Comparison of ENCODE assay signal across 26 mouse cellular contexts in the genomic region with DNA sequence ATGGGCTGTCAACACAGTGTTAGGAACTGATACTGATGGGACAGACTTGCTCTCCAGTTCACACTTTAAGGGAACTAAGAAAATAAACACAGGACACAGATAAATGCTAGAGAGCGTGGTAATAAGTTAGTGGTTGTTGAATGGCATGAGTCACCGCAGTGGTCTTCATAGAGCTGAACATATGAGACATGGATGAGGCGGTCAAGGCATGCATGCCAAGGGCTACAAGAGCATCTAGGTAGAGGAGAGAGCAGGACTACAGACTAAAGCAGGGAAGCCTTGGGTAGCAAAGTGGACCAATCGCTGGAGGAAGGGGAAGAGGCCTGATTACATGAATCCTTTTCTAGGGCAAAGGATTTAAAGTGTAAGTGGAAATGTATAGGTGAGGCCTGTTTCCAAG. TPM values are rescaled to one million over a fixed set of nuclear protein-coding genes. Genes with fewer than 3 reads are reported as not detected.
A peak's percentile ranks its signal among the peaks of the same experiment; 100 is the strongest.
DNase-seq lines count a peak whose midpoint lies in the region; ATAC-seq lines count a peak whose summit lies in the region.
"Had no signal": no experiment of that assay in that cellular context is flagged by ENCODE, and none has a peak within 500 bp of the region (broad histone marks: within the 10 kb centered on the region; RNA-seq: fewer than 3 reads in every experiment).

No protein-coding gene starts in this region.

- peaks cover 12% of the 10 kb centered on the region for H3K4me1 ChIP-seq in heart, embryonic 12.5 days (replicated peaks)
- peaks cover 13% of the 10 kb centered on the region for H3K4me1 ChIP-seq in midbrain, embryonic 14.5 days (ENCODE audit: control insufficient read depth, insufficient read depth, low read length)

- H3K9me3 ChIP-seq in heart, embryonic 12.5 days (replicated peaks), result no peaks in the 10 kb centered on the region
- no peaks in the 10 kb centered on the region for H3K9me3 ChIP-seq in midbrain, embryonic 14.5 days (ENCODE audit: control insufficient read depth, low read length)
- H3K9me3 ChIP-seq: G1E had no signal

- DNase-seq in heart, adult 11 months, result peak; percentile 61
- DNase-seq in 3T3-L1 (ENCODE audit: low read depth, low spot score) (peak; percentile 56), 416B (ENCODE audit: low read depth) (peak; percentile 48), NIH3T3 (ENCODE audit: low read depth) (peak; percentile 44), MN1 (ENCODE audit: low spot score) (no peak)
- DNase-seq in midbrain, embryonic 14.5 days, result no peak
- no peak for DNase-seq in left cerebral cortex, adult 18-20 months (ENCODE audit: low spot score in 2 of 2)
- DNase-seq: adrenal gland, adult 2 months; adrenal gland, adult 8-10 months; adrenal gland, postnatal 10 days; adrenal gland, postnatal 14 days; adrenal gland, postnatal 25 days; adrenal gland, postnatal 36 days; B cell, adult 2 months; cerebellum, adult 11 months; cerebellum, adult 11-12 months; cerebellum, adult 18-20 months; cerebellum, adult 2 months; cerebellum, adult 8-10 months; cerebellum, adult 9-10 months had no signal

- no peaks in the 10 kb centered on the region for H3K27me3 ChIP-seq in heart, embryonic 12.5 days (replicated peaks)
- no peaks in the 10 kb centered on the region for H3K27me3 ChIP-seq in midbrain, embryonic 14.5 days (ENCODE audit: control insufficient read depth, insufficient read depth, low read length)
- H3K27me3 ChIP-seq: CH12.LX, Patski had no signal

- no peaks in the 10 kb centered on the region for H3K36me3 ChIP-seq in heart, embryonic 12.5 days
- H3K36me3 ChIP-seq in midbrain, embryonic 14.5 days (ENCODE audit: control insufficient read depth, insufficient read depth, low read length), result no peaks in the 10 kb centered on the region

- 91% methylated on average over 4 of the region's 4 CpGs for WGBS in heart, embryonic 12.5 days
- WGBS in midbrain, embryonic 14.5 days, result 98% methylated on average over 4 of the region's 4 CpGs

- H3K4me2 ChIP-seq in heart, embryonic 12.5 days, result no peak overlapping the region
- no peak overlapping the region for H3K4me2 ChIP-seq in midbrain, embryonic 14.5 days (ENCODE audit: low read length)

- H3K9ac ChIP-seq in heart, embryonic 12.5 days, result no peak overlapping the region
- H3K9ac ChIP-seq in midbrain, embryonic 14.5 days (replicated peaks; ENCODE audit: low read length), result no peak overlapping the region

- H3K27ac ChIP-seq in heart, embryonic 12.5 days (ENCODE audit: poor library complexity, severe bottlenecking), result no peak overlapping the region
- no peak overlapping the region for H3K27ac ChIP-seq in midbrain, embryonic 14.5 days (replicated peaks; ENCODE audit: low read depth, low read length)

- ATAC-seq in heart, embryonic 12.5 days (ENCODE audit: insufficient number of reproducible peaks, low FRiP score), result no peak
- no peak for ATAC-seq in midbrain, embryonic 14.5 days (ENCODE audit: low FRiP score, low TSS enrichment)
- ATAC-seq: activated CD4-positive, CD25-positive, alpha-beta regulatory T cell, adult 4 months; CD4-positive, CD25-positive, alpha-beta regulatory T cell, adult 4 months; Patski had no signal

- no peak overlapping the region for H3K4me3 ChIP-seq in heart, embryonic 12.5 days
- no peak overlapping the region for H3K4me3 ChIP-seq in midbrain, embryonic 14.5 days (replicated peaks; ENCODE audit: low read depth, low read length)

RNA-seq across cellular contexts. Expression of a gene that starts 2.9 kb away (rescaled TPM):
- 53.0 and 56.3 TPM in 2 replicates for polyA plus RNA-seq in heart, embryonic 12.5 days (2016; fragmentation: Nextera tagmentation; extraction: Ambion mirVana)
- 39.5 and 41.3 TPM in 2 replicates for polyA plus RNA-seq in midbrain, embryonic 14.5 days (2014; fragmentation: Nextera tagmentation; extraction: Ambion mirVana)
- total RNA-seq in left cerebral cortex, adult 18-20 months (2021), result 10 to 100 TPM; 74.9 to 82.4 TPM

RNA-seq across cellular contexts. Expression of a gene that starts 3.1 kb away (rescaled TPM):
- polyA plus RNA-seq in heart, embryonic 12.5 days (2016; fragmentation: Nextera tagmentation; extraction: Ambion mirVana), result 142 and 146 TPM in 2 replicates
- 219 and 279 TPM in 2 replicates for polyA plus RNA-seq in midbrain, embryonic 14.5 days (2014; fragmentation: Nextera tagmentation; extraction: Ambion mirVana)
- total RNA-seq in left cerebral cortex, adult 18-20 months (2021), result 100 to 1,000 TPM; 116 to 121 TPM

RNA-seq across cellular contexts. Expression of a gene that starts 41.1 kb away (rescaled TPM):
- 1.3 and 4.5 TPM in 2 replicates for polyA plus RNA-seq in heart, embryonic 12.5 days (2016; fragmentation: Nextera tagmentation; extraction: Ambion mirVana)
- 9.3 and 11.5 TPM in 2 replicates for polyA plus RNA-seq in midbrain, embryonic 14.5 days (2014; fragmentation: Nextera tagmentation; extraction: Ambion mirVana)
- total RNA-seq in left cerebral cortex, adult 18-20 months (2021), result 1 to 10 TPM; 3.2 to 3.5 TPM
- polyA plus RNA-seq: activated CD4-positive, CD25-positive, alpha-beta regulatory T cell, adult 4 months; CD4-positive, CD25-positive, alpha-beta regulatory T cell, adult 4 months; G1E had no signal

RNA-seq across cellular contexts. Expression of a gene that starts 59.0 kb away (rescaled TPM):
- polyA plus RNA-seq in heart, embryonic 12.5 days (2016; fragmentation: Nextera tagmentation; extraction: Ambion mirVana), result 226 and 246 TPM in 2 replicates
- polyA plus RNA-seq in midbrain, embryonic 14.5 days (2014; fragmentation: Nextera tagmentation; extraction: Ambion mirVana), result 1.7 and 2.2 TPM in 2 replicates
- 1 to 10 TPM; 2.1 to 3.7 TPM for total RNA-seq in left cerebral cortex, adult 18-20 months (2021)
- polyA plus RNA-seq: adrenal gland, adult 2 months; G1E had no signal

Comparison
In these comparisons a context has a peak if more than half of its experiments do, and no peak if none do; other contexts are left out.
1. DNase-seq: peak in heart, adult 11 months (single experiment), 3T3-L1 (single experiment), 416B (single experiment) and NIH3T3 (single experiment); none in midbrain, embryonic 14.5 days (single experiment), left cerebral cortex, adult 18-20 months (0 of 2) and MN1 (single experiment).